12 mouse cellular contexts compared by ENCODE assay signal in the genomic region with DNA sequence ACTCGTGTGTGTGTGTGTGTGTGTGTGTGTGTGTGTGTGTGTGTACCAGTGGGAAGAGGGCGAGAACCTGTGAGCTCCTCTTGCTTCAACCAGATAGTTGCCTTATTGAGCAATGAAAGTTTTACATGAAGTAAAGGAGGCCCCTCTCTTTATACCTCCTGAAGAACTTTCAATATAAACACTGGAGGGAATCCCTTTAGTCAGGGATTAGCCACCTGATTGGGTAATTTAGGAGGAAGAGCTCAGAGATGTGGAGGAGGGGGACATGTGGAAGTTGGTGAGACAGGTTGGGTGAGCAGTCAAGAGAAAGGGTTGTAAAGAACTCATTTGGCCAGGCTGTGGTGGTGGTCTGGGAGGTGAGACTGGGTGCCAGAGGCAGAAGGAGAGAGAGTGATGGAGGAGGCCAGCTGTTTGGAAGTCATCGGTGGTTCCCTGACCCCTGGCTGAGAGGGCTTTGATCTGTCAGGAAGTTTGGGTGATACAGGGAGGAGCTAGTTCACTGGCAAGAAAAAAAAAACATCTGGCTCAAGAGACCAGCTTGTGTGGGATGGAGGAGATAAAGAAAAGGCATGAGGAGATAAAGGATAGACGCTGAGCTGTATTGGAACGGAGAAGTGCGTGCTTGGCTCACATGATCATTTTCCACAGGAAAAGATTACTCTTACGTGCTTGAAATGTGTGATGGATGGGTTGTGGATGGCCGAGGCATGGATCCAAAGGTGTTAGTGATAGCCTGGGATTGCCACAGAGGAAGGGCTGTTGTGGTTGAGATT. TPM values are rescaled to one million over a fixed set of nuclear protein-coding genes. Genes with fewer than 3 reads are reported as not detected.
DNase-seq lines count a peak whose midpoint lies in the region; ATAC-seq and TF ChIP-seq lines count a peak whose summit lies in the region.
"Had no signal": no experiment of that assay in that cellular context is flagged by ENCODE, and none has a peak within 500 bp of the region (broad histone marks: within the 10 kb centered on the region; RNA-seq: fewer than 3 reads in every experiment).

No protein-coding gene starts in this region.

- peak; percentile 17 for DNase-seq in kidney, adult 2 months
- no peak for DNase-seq in kidney, postnatal 4 days
- no peak for DNase-seq in heart, embryonic 10.5 days (ENCODE audit: low spot score)
- DNase-seq in liver, embryonic 13.5 days, result peak; percentile 33
- no peak for DNase-seq in gastrocnemius, postnatal 10 days
- no peak for DNase-seq in right cerebral cortex, postnatal 4 days
- no peak for DNase-seq in embryo, embryonic 9.5 days (ENCODE audit: extremely low spot score)
- DNase-seq: cerebellum, adult 8-10 months had no signal

- peak overlapping the region; percentile 39; the same call in 1 of the 2 replicates for H3K9ac ChIP-seq in liver, embryonic 13.5 days
- H3K9ac ChIP-seq: limb, embryonic 15.5 days had no signal

- H3K4me1 ChIP-seq in kidney, adult 2 months (ENCODE audit: control insufficient read depth, insufficient read depth, low read length), result no peaks in the 10 kb centered on the region
- H3K4me1 ChIP-seq in heart, embryonic 10.5 days, result peaks cover 40% of the 10 kb centered on the region
- peaks cover 22% of the 10 kb centered on the region for H3K4me1 ChIP-seq in liver, embryonic 13.5 days (replicated peaks)

- no peak overlapping the region for H3K27ac ChIP-seq in kidney, adult 2 months (ENCODE audit: insufficient read depth, low read depth, low read length)
- peak overlapping the region; percentile 13; the same call in 1 of the 2 replicates for H3K27ac ChIP-seq in heart, embryonic 10.5 days
- peak overlapping the region; percentile 45 for H3K27ac ChIP-seq in liver, embryonic 13.5 days
- H3K27ac ChIP-seq: heart, adult 2 months; limb, embryonic 15.5 days had no signal

- 65% methylated on average over 8 of the region's 8 CpGs for WGBS in kidney, adult 2 months
- 29% methylated on average over 8 of the region's 8 CpGs for WGBS in heart, embryonic 10.5 days
- 27% methylated on average over 8 of the region's 8 CpGs for WGBS in liver, embryonic 13.5 days (ENCODE audit: insufficient replicate concordance)

- H3K4me3 ChIP-seq in kidney, adult 2 months (ENCODE audit: insufficient read depth, low read depth, low read length), result no peak overlapping the region
- H3K4me3 ChIP-seq in heart, embryonic 10.5 days, result no peak overlapping the region
- no peak overlapping the region for H3K4me3 ChIP-seq in liver, embryonic 13.5 days (replicated peaks)
- H3K4me3 ChIP-seq: heart, adult 2 months; limb, embryonic 15.5 days had no signal

- peak; percentile 83 for ATAC-seq in liver, embryonic 13.5 days (ENCODE audit: low read depth)
- ATAC-seq in megakaryocyte progenitor cell, adult 5-6 weeks (replicated peaks; ENCODE audit: poor library complexity), result peak; percentile 71
- ATAC-seq: intestine, embryonic 16.5 days had no signal

- TF ChIP-seq CTCF in kidney, adult 2 months (conservative IDR thresholded peaks at IDR 0.05; ENCODE audit: insufficient read depth, insufficient read length, low read depth, low read length), result no peak

- H3K4me2 ChIP-seq in liver, embryonic 13.5 days, result peak overlapping the region; percentile 17; the same call in 1 of the 2 replicates
- H3K4me2 ChIP-seq: limb, embryonic 15.5 days had no signal

- no peak for TF ChIP-seq POLR2A in kidney, adult 2 months (IDR thresholded peaks at IDR 0.05; ENCODE audit: low read depth, low read length)

- no peaks in the 10 kb centered on the region for H3K9me3 ChIP-seq in heart, embryonic 10.5 days
- no peaks in the 10 kb centered on the region for H3K9me3 ChIP-seq in liver, embryonic 13.5 days (replicated peaks)
- H3K9me3 ChIP-seq: limb, embryonic 15.5 days had no signal

- H3K27me3 ChIP-seq in kidney, adult 2 months (replicated peaks; ENCODE audit: control insufficient read depth, insufficient read depth, low read length), result no peaks in the 10 kb centered on the region
- H3K27me3 ChIP-seq in heart, embryonic 10.5 days (ENCODE audit: insufficient read depth, poor library complexity, severe bottlenecking), result no peaks in the 10 kb centered on the region
- no peaks in the 10 kb centered on the region for H3K27me3 ChIP-seq in liver, embryonic 13.5 days
- H3K27me3 ChIP-seq: limb, embryonic 15.5 days had no signal

- H3K36me3 ChIP-seq in kidney, adult 2 months (ENCODE audit: control insufficient read depth, insufficient read depth, low read length), result no peaks in the 10 kb centered on the region
- peaks cover 64% of the 10 kb centered on the region for H3K36me3 ChIP-seq in heart, embryonic 10.5 days
- H3K36me3 ChIP-seq in liver, embryonic 13.5 days, result peaks cover 13% of the 10 kb centered on the region; the same call in 1 of the 2 replicates

RNA-seq across cellular contexts. Expression of a gene that starts 53.3 kb away (rescaled TPM):
- 2.6 and 2.9 TPM in 2 replicates for polyA plus RNA-seq in kidney, adult 2 months (2012; rRNA removed)
- polyA plus RNA-seq in heart, embryonic 10.5 days (2016; fragmentation: Nextera tagmentation; extraction: Ambion mirVana), result 41.9 and 45.9 TPM in 2 replicates
- polyA plus RNA-seq in liver, embryonic 13.5 days (2015; fragmentation: Nextera tagmentation; extraction: Ambion mirVana), result 6.4 and 7.5 TPM in 2 replicates
- total RNA-seq in megakaryocyte progenitor cell, adult 5-6 weeks (2015), result 0.68 and 1.1 TPM in 2 replicates
- total RNA-seq in megakaryocyte progenitor cell, adult 5-6 weeks (2017), result 1.1 and 1.3 TPM in 2 replicates
- 10 to 100 TPM; 15.6 to 20.5 TPM for total RNA-seq in gastrocnemius, postnatal 10 days (2021)

Comparison
In these comparisons a context has a peak if more than half of its experiments do, and no peak if none do; other contexts are left out.
1. DNase-seq: peak in kidney, adult 2 months (single experiment) and liver, embryonic 13.5 days (single experiment); none in kidney, postnatal 4 days (0 of 2), heart, embryonic 10.5 days (single experiment), gastrocnemius, postnatal 10 days (single experiment), right cerebral cortex, postnatal 4 days (single experiment) and embryo, embryonic 9.5 days (single experiment).